Mouse (Mus musculus): ENCODE measurements around the gene Gsdma3. TPM values are rescaled to one million over a fixed set of nuclear protein-coding genes. Genes with fewer than 3 reads are reported as not detected.
"Not testable (repeated sequence)": the region's sequence is repeated elsewhere in the genome, so short reads cannot be mapped to it uniquely, and the experiment has no call there.

The Gsdma3 gene
- polyA plus RNA-seq, 1 experiment from 2014 or later, result not detected

- not testable (repeated sequence) for H3K4me3 ChIP-seq
- WGBS, result 32% methylated on average over 10 of the region's 10 CpGs
Observed at GRCm38 (mm10) chr11:98635312-98635970, 9.3 kb downstream of the Gsdma3 start.

GRCm38 (mm10) chr11:98637501-98637900 lies 11.3 kb downstream of the Gsdma3 start:
- H3K4me1 ChIP-seq (replicated peaks), result no peaks in the 10 kb centered on the region
- H3K9me3 ChIP-seq, result no peaks in the 10 kb centered on the region
- H3K4me3 ChIP-seq, result no peak overlapping the region
- H3K27ac ChIP-seq (replicated peaks), result no peak overlapping the region
- H3K9ac ChIP-seq, result no peak overlapping the region
- H3K27me3 ChIP-seq, result no peaks in the 10 kb centered on the region
- H3K36me3 ChIP-seq, result no peaks in the 10 kb centered on the region
- WGBS, result 85% methylated on average over 1 of the region's 1 CpGs
- H3K4me2 ChIP-seq, result no peak overlapping the region
- no peak for ATAC-seq (ENCODE audit: low FRiP score, low read depth)

More at GRCm38 (mm10) chr11:98635312-98635970, 9.3 kb downstream of the Gsdma3 start:
- not testable (repeated sequence) for H3K4me2 ChIP-seq; H3K36me3 ChIP-seq; H3K27me3 ChIP-seq; H3K9me3 ChIP-seq; ATAC-seq (ENCODE audit: low FRiP score, low read depth); H3K9ac ChIP-seq; H3K4me1 ChIP-seq (replicated peaks); H3K27ac ChIP-seq (replicated peaks)

GRCm38 (mm10) chr11:98640091-98640490 lies 13.9 kb downstream of the Gsdma3 start:
- H3K36me3 ChIP-seq, result no peaks in the 10 kb centered on the region
- no peak for ATAC-seq (ENCODE audit: low FRiP score, low read depth)
- H3K9me3 ChIP-seq, result no peaks in the 10 kb centered on the region
- no peak overlapping the region for H3K4me3 ChIP-seq
- no peaks in the 10 kb centered on the region for H3K27me3 ChIP-seq
- no peak overlapping the region for H3K4me2 ChIP-seq
- 63% methylated on average over 5 of the region's 5 CpGs for WGBS
- no peak overlapping the region for H3K27ac ChIP-seq (replicated peaks)
- no peak overlapping the region for H3K9ac ChIP-seq
- H3K4me1 ChIP-seq (replicated peaks), result no peaks in the 10 kb centered on the region

GRCm38 (mm10) chr11:98644757-98645156 lies 18.6 kb downstream of the Gsdma3 start:
- WGBS, result 89% methylated on average over 3 of the region's 3 CpGs
- no peak overlapping the region for H3K4me2 ChIP-seq

GRCm38 (mm10) chr11:98645946-98646345 lies 19.8 kb downstream of the Gsdma3 start:
- Histone ChIP-seq H3K4me2 (no peak overlapping the region), H3K4me1 (replicated peaks) (no peaks in the 10 kb centered on the region), H3K36me3 (no peaks in the 10 kb centered on the region), H3K9me3 (no peaks in the 10 kb centered on the region), H3K9ac (no peak overlapping the region), H3K27me3 (no peaks in the 10 kb centered on the region), H3K27ac (replicated peaks) (no peak overlapping the region), H3K4me3 (no peak overlapping the region)
- WGBS, result 82% methylated on average over 2 of the region's 2 CpGs
- ATAC-seq (ENCODE audit: low FRiP score, low read depth), result no peak

More at GRCm38 (mm10) chr11:98644757-98645156, 18.6 kb downstream of the Gsdma3 start:
- Histone ChIP-seq H3K4me3 (no peak overlapping the region), H3K27ac (replicated peaks) (no peak overlapping the region), H3K9me3 (no peaks in the 10 kb centered on the region), H3K36me3 (no peaks in the 10 kb centered on the region), H3K9ac (no peak overlapping the region), H3K4me1 (replicated peaks) (no peaks in the 10 kb centered on the region), H3K27me3 (no peaks in the 10 kb centered on the region)
- no peak for ATAC-seq (ENCODE audit: low FRiP score, low read depth)

- Histone ChIP-seq H3K4me3 (no peak within 1 kb of the TSS), H3K27me3 (no peaks in the 10 kb centered on the region), H3K4me1 (replicated peaks) (no peaks in the 10 kb centered on the region), H3K9ac (no peak within 1 kb of the TSS), H3K9me3 (no peaks in the 10 kb centered on the region), H3K4me2 (no peak within 1 kb of the TSS), H3K36me3 (no peaks in the 10 kb centered on the region), H3K27ac (replicated peaks) (no peak within 1 kb of the TSS)
- WGBS, result 79% methylated on average over 2 of the region's 2 CpGs
- no peak for ATAC-seq (ENCODE audit: low FRiP score, low read depth)
Observed at GRCm38 (mm10) chr11:98646459-98646858, 20.3 kb downstream of the Gsdma3 start, which contains the start of gene Gsdma2. Gene Gsdma2, plus strand, starts transcription at chr11:98646759.

- H3K27me3 ChIP-seq; H3K27ac ChIP-seq (replicated peaks); H3K4me3 ChIP-seq; ATAC-seq (ENCODE audit: low FRiP score, low read depth); H3K9ac ChIP-seq; H3K36me3 ChIP-seq; H3K4me2 ChIP-seq; H3K4me1 ChIP-seq (replicated peaks); H3K9me3 ChIP-seq: not testable (repeated sequence)
- WGBS, result 14% methylated on average over 7 of the region's 7 CpGs
Observed at GRCm38 (mm10) chr11:98655076-98655475, 28.9 kb downstream of the Gsdma3 start.

GRCm38 (mm10) chr11:98660517-98660916 lies 34.4 kb downstream of the Gsdma3 start:
- Histone ChIP-seq H3K27me3 (0 out of 2 replicates have a peak, but pooled peaks cover 2% of the 10 kb centered on the region), H3K4me2 (peak overlapping the region; percentile 41), H3K4me3 (no peak overlapping the region), H3K36me3 (no peaks in the 10 kb centered on the region), H3K27ac (replicated peaks) (no peak overlapping the region), H3K9me3 (no peaks in the 10 kb centered on the region), H3K9ac (no peak overlapping the region), H3K4me1 (replicated peaks) (0 out of 2 replicates have a peak, but pooled peaks cover 5% of the 10 kb centered on the region)
- 8% methylated on average over 6 of the region's 6 CpGs for WGBS
- ATAC-seq (ENCODE audit: low FRiP score, low read depth), result peak; percentile 66; the same call in 1 of the 2 replicates

DNA sequence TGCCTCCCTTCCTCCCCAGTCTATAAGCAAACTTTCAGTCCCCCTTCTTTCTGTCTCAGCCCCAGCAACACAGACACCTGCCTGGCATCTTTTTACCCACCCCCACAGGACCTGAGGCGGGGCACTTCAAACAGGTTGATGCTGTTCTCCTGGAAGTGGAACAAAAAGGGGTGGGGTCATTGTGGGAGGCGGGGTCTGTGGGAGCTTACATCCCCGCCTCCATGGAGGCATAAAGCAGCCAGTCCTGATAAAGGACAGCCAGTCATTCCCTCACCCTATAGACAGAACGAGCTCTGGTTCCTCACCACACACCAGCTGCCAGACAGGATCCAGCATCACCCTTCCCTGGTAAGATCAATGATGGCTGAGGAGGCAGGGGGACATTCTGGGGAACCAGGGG lies 37.9 kb downstream of the Gsdma3 start, which contains the start of gene Gsdma:
Gene Gsdma, plus strand, starts transcription at position 261 of the 400 bp plus-strand sequence.
- WGBS, result 24% methylated on average over 4 of the region's 4 CpGs
- H3K36me3 ChIP-seq, result no peaks in the 10 kb centered on the region
- no peak within 1 kb of the TSS for H3K27ac ChIP-seq (replicated peaks)
- no peak for ATAC-seq (ENCODE audit: low FRiP score, low read depth)
- no peak within 1 kb of the TSS for H3K9ac ChIP-seq
- 0 out of 2 replicates have a peak, but pooled peaks cover 5% of the 10 kb centered on the region for H3K4me1 ChIP-seq (replicated peaks)
- no peak within 1 kb of the TSS for H3K4me3 ChIP-seq
- H3K4me2 ChIP-seq, result no peak within 1 kb of the TSS
- H3K27me3 ChIP-seq, result 0 out of 2 replicates have a peak, but pooled peaks cover 4% of the 10 kb centered on the region
- H3K9me3 ChIP-seq, result no peaks in the 10 kb centered on the region

DNA sequence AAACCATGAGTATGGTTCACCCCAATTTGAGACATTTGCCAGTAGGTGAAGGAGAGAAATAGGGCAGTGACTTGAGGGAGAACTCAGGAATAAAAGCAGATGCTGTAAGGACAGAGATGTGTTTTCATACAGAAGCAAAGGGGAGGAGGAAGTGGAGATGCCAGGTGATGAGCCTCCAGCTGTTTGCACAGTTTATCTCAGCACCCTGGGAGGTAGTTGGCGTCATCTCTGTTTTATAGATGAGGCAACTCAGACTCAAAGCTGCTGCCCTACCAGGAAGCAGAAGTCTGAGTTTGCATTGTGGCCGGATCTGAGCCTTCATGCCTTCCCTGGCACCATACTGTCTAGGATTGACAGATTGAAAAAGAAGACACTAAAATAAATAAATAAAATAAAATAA lies 42.8 kb downstream of the Gsdma3 start:
- H3K9me3 ChIP-seq, result no peaks in the 10 kb centered on the region
- no peaks in the 10 kb centered on the region for H3K36me3 ChIP-seq
- H3K27ac ChIP-seq (replicated peaks), result no peak overlapping the region
- ATAC-seq (ENCODE audit: low FRiP score, low read depth), result no peak
- H3K9ac ChIP-seq, result no peak overlapping the region
- no peak overlapping the region for H3K4me3 ChIP-seq
- 54% methylated on average over 2 of the region's 2 CpGs for WGBS
- 0 out of 2 replicates have a peak, but pooled peaks cover 3% of the 10 kb centered on the region for H3K27me3 ChIP-seq
- H3K4me2 ChIP-seq, result no peak overlapping the region
- H3K4me1 ChIP-seq (replicated peaks), result no peaks in the 10 kb centered on the region

DNA sequence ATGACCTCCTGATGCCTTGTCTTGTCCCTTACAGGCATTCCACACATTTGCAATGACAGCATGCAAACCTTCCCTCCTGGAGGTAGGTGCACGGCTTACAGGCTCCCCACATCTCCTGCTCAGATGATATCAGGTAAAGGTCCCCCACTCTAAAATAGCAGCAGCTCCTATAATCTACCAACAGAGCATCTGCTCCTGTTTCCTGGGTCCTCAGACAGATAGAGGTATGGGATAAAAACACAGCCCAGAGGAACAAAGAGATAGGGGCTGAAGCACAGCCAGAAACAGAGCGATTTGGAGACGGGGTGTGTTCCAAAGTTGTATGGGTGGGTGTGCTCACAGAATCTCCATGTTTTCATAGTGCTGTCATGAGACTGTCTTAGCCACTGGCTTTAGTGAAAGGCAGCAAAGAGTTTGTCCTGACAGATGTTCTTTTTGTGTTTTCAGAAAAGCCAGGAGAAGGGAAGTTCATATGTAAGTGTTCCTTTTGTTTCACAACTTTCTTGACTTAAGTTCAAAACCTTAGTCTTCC lies 45.2 kb downstream of the Gsdma3 start:
- Histone ChIP-seq H3K9ac (no peak overlapping the region), H3K4me3 (no peak overlapping the region), H3K4me2 (no peak overlapping the region), H3K4me1 (replicated peaks) (no peaks in the 10 kb centered on the region), H3K36me3 (no peaks in the 10 kb centered on the region), H3K27ac (replicated peaks) (no peak overlapping the region), H3K9me3 (no peaks in the 10 kb centered on the region), H3K27me3 (0 out of 2 replicates have a peak, but pooled peaks cover 2% of the 10 kb centered on the region)
- no peak for ATAC-seq (ENCODE audit: low FRiP score, low read depth)
- WGBS, result 71% methylated on average over 3 of the region's 3 CpGs

GRCm38 (mm10) chr11:98671857-98672256 lies 45.7 kb downstream of the Gsdma3 start:
- 52% methylated on average over 5 of the region's 5 CpGs for WGBS
- Histone ChIP-seq H3K4me2 (no peak overlapping the region), H3K9me3 (no peaks in the 10 kb centered on the region), H3K27me3 (0 out of 2 replicates have a peak, but pooled peaks cover 2% of the 10 kb centered on the region), H3K4me3 (no peak overlapping the region), H3K27ac (replicated peaks) (no peak overlapping the region), H3K36me3 (no peaks in the 10 kb centered on the region), H3K4me1 (replicated peaks) (no peaks in the 10 kb centered on the region), H3K9ac (no peak overlapping the region)
- ATAC-seq (ENCODE audit: low FRiP score, low read depth), result no peak

All from hindbrain, embryonic 15.5 days (tissue).